8 mouse cellular contexts compared by ENCODE assay signal in the genomic region with DNA sequence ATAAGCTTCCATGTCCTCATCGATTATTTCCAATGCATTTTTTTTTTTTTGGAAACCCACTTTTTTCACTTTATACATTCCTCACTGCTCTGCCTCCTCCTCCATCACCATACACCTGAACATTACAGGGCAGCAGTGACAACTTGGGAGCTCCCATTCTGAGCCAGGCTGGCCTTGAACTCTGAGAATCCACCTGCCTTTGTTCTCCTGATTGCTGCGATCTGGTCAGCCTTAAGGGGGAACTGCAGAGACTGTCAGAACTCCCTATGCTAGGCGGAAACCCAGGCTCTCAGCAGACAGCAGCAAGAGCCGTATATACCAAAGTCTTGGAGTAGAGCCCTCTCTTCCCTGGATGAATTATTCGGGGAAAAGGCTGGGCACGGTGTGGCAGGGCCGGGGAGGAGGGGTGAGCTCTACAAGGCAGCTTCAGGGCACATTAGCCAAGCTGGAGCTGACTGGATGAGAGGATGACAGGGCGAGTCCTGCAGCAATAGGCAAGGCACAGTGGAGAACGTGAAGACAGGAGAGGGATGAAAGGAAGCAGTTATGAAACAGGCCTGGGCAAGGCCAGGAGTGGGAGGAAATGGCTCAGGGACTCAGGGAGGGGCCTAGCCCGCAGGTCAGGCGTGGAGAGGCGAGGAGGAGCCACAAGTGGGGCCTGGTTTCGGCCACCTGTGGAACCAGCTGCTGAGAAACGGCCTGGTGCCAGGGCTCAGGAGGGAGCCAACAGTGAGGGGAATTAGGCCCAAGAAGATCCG.
DNase-seq lines count a peak whose midpoint lies in the region; ATAC-seq lines count a peak whose summit lies in the region.

No protein-coding gene starts in this region.

- no peak for ATAC-seq in forebrain, embryonic 11.5 days (replicated peaks; ENCODE audit: low FRiP score)

- intact Hi-C loops in gastrocnemius, postnatal 14 days (cut with DNase I; ENCODE audit: low total_unique reads) = no loop called here

- H3K4me2 ChIP-seq in forebrain, embryonic 11.5 days (ENCODE audit: low read depth, low read length, severe bottlenecking) = no peak overlapping the region

- WGBS in forebrain, embryonic 10.5 days = 64% methylated on average over 15 of the region's 15 CpGs
- WGBS in forebrain, embryonic 11.5 days = 61% methylated on average over 15 of the region's 15 CpGs

- no peaks in the 10 kb centered on the region for H3K27me3 ChIP-seq in forebrain, embryonic 10.5 days (ENCODE audit: poor library complexity, severe bottlenecking)
- no peaks in the 10 kb centered on the region for H3K27me3 ChIP-seq in forebrain, embryonic 11.5 days (ENCODE audit: control insufficient read depth, insufficient read depth, low read length)

- H3K36me3 ChIP-seq in forebrain, embryonic 10.5 days (replicated peaks) = no peaks in the 10 kb centered on the region
- H3K36me3 ChIP-seq in forebrain, embryonic 11.5 days (ENCODE audit: control insufficient read depth, insufficient read depth, low read length) = no peaks in the 10 kb centered on the region

- H3K4me1 ChIP-seq in forebrain, embryonic 10.5 days = peaks cover 87% of the 10 kb centered on the region
- peaks cover 26% of the 10 kb centered on the region for H3K4me1 ChIP-seq in forebrain, embryonic 11.5 days (replicated peaks; ENCODE audit: control insufficient read depth, insufficient read depth, low read length)

- no peak for DNase-seq in forebrain, embryonic 10.5 days (ENCODE audit: extremely low spot score, low spot score)
- no peak for DNase-seq in forebrain, embryonic 11.5 days (ENCODE audit: low spot score)
- peak; percentile 83 to 94 for DNase-seq in adrenal gland, adult (ENCODE audit: inconsistent age in 2 of 2, low spot score in 1 of 2)
- peak; percentile 57 for DNase-seq in gastrocnemius, postnatal 14 days
- peak; percentile 81 for DNase-seq in kidney, adult 11 months
- peak; percentile 66 for DNase-seq in lung, postnatal 14 days
- DNase-seq in testis, postnatal 10 days (ENCODE audit: low spot score) = peak; percentile 48
- DNase-seq in layer of hippocampus, adult 8-10 months (ENCODE audit: low spot score in 2 of 2) = no peak

- H3K4me3 ChIP-seq in forebrain, embryonic 10.5 days = no peak overlapping the region
- H3K4me3 ChIP-seq in forebrain, embryonic 11.5 days (ENCODE audit: low read depth, low read length) = no peak overlapping the region

- H3K9ac ChIP-seq in forebrain, embryonic 11.5 days (ENCODE audit: low read length) = no peak overlapping the region; the same call in 1 of the 2 replicates

- H3K9me3 ChIP-seq in forebrain, embryonic 10.5 days = no peaks in the 10 kb centered on the region
- no peaks in the 10 kb centered on the region for H3K9me3 ChIP-seq in forebrain, embryonic 11.5 days (ENCODE audit: control insufficient read depth, low read length)

- H3K27ac ChIP-seq in forebrain, embryonic 10.5 days = peak overlapping the region; percentile 53; the same call in 1 of the 2 replicates
- no peak overlapping the region for H3K27ac ChIP-seq in forebrain, embryonic 11.5 days (ENCODE audit: low read depth, low read length)

Comparison
In these comparisons a context has a peak if more than half of its experiments do, and no peak if none do; other contexts are left out.
1. DNase-seq: peak in adrenal gland, adult (2 of 2), gastrocnemius, postnatal 14 days (single experiment), kidney, adult 11 months (single experiment), lung, postnatal 14 days (single experiment) and testis, postnatal 10 days (single experiment); none in forebrain, embryonic 10.5 days (single experiment), forebrain, embryonic 11.5 days (single experiment) and layer of hippocampus, adult 8-10 months (0 of 2).